Mouse (Mus musculus): ENCODE measurements at regions not wholly inside any gene's neighbourhood (a gene's known extent, or its start where the extent isn't known, plus 50 kb on each side); places are given as distances from the start of the nearest gene placed in this dataset.

DNA sequence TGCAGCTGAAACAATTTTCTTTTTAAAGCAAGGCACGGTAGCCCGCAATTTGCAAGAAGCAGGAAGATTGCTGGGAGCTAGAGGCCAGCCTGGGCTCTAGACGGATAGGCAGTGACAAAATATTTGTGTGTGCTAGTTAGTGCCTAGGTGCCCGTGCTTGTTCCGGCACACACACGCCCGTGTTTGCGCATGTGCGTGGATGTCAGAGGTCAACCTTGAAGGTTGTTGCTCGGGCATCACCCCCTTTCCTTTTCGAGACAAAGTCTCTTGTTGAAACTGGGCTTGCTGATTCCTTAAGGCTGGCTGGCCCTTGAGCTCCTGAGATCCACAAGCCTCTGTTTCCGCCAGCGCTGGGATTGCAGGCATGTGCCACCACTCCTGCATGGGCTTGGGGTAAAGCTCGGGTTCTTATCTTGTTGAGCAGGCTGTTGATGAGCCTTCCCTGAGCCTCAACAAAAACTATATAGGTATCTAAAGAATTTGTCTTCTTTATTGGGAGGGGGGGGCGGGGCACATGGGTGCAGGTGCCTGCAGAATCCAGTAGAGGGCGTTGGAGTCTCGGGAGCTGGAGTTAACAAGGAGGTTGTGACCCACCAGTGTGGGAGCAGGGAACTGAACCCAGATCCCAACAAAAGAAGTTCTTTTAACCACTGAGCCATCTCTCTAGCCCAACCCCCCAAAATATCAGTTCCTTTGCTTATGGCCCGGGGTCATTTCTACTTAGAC, 149.5 kb upstream of the Lhx5 start:
- no peak overlapping the region for H3K9ac ChIP-seq (ENCODE audit: low read length)
- peaks cover 13% of the 10 kb centered on the region; the same call in 1 of the 2 replicates for H3K4me1 ChIP-seq (replicated peaks; ENCODE audit: control insufficient read depth, insufficient read depth, low read length)
- ATAC-seq (replicated peaks; ENCODE audit: low FRiP score, low TSS enrichment, low read depth) (no peak), DNase-seq (ENCODE audit: low spot score) (no peak)
- H3K36me3 ChIP-seq (ENCODE audit: control insufficient read depth, insufficient read depth, low read length) = no peaks in the 10 kb centered on the region
- no peak overlapping the region for H3K4me3 ChIP-seq (ENCODE audit: low read depth, low read length)
- H3K27ac ChIP-seq (ENCODE audit: low read depth) = no peak overlapping the region
- no peaks in the 10 kb centered on the region for H3K9me3 ChIP-seq (ENCODE audit: control insufficient read depth, low read length)
- peaks cover 64% of the 10 kb centered on the region for H3K27me3 ChIP-seq (replicated peaks; ENCODE audit: control insufficient read depth, insufficient read depth, low read length)
- WGBS = 33% methylated on average over 18 of the region's 18 CpGs
- H3K4me2 ChIP-seq (ENCODE audit: low read length) = no peak overlapping the region

DNA sequence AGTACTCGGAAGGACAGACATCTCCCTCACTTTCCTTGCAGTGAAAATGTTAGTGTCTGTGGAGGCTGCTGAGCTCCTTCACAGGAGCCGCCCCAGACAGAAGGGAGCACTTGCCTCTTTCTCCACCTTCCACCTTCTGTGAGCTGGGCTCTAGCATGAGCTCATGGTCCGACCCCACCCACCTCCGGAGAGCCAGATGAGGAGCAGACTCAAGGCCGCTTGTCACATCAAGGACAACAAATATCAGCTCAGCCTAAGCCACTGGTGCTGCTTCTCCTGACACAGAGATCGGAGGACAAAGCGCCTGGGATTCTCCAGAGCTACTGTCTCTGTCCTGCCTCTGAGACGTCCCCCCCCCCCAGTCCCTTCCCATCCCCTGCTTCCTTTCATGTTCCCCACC, 146.9 kb upstream of the Lhx5 start:
- DNase-seq (ENCODE audit: low spot score) (no peak), ATAC-seq (replicated peaks; ENCODE audit: low FRiP score, low TSS enrichment, low read depth) (no peak)
- WGBS = 33% methylated on average over 8 of the region's 8 CpGs
- H3K9me3 ChIP-seq (ENCODE audit: control insufficient read depth, low read length) = 0 out of 2 replicates have a peak, but pooled peaks cover 2% of the 10 kb centered on the region
- H3K4me3 ChIP-seq (ENCODE audit: low read depth, low read length) = no peak overlapping the region
- H3K4me1 ChIP-seq (replicated peaks; ENCODE audit: control insufficient read depth, insufficient read depth, low read length) = peaks cover 13% of the 10 kb centered on the region; the same call in 1 of the 2 replicates
- no peak overlapping the region for H3K27ac ChIP-seq (ENCODE audit: low read depth)
- no peak overlapping the region for H3K9ac ChIP-seq (ENCODE audit: low read length)
- no peak overlapping the region for H3K4me2 ChIP-seq (ENCODE audit: low read length)
- peaks cover 67% of the 10 kb centered on the region for H3K27me3 ChIP-seq (replicated peaks; ENCODE audit: control insufficient read depth, insufficient read depth, low read length)
- H3K36me3 ChIP-seq (ENCODE audit: control insufficient read depth, insufficient read depth, low read length) = no peaks in the 10 kb centered on the region

DNA sequence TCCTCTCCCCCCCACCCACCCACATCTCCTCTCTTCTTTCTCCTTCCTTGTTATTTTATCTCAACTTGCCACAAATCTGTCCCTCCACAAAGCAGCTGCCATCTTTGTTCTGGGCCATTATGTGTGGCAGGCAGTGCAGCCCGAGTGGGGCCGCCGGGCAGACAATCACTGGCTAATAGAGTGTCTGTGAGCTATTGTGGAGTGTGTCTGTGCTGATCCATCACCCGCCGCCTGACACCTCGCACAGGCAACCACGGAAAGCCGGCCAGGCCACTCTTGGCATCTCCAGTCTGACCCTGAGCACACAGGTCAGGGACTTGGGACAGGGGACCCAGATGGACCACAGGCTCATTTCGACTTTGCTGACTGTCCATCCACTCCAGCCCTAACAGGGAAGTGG, 146.5 kb upstream of the Lhx5 start:
- ATAC-seq (replicated peaks; ENCODE audit: low FRiP score, low TSS enrichment, low read depth) = no peak
- H3K36me3 ChIP-seq (ENCODE audit: control insufficient read depth, insufficient read depth, low read length) = no peaks in the 10 kb centered on the region
- no peak for DNase-seq (ENCODE audit: low spot score)
- no peak overlapping the region for H3K9ac ChIP-seq (ENCODE audit: low read length)
- no peak overlapping the region for H3K4me2 ChIP-seq (ENCODE audit: low read length)
- H3K4me3 ChIP-seq (ENCODE audit: low read depth, low read length) = no peak overlapping the region
- 41% methylated on average over 9 of the region's 9 CpGs for WGBS
- H3K4me1 ChIP-seq (replicated peaks; ENCODE audit: control insufficient read depth, insufficient read depth, low read length) = peaks cover 13% of the 10 kb centered on the region; the same call in 1 of the 2 replicates
- H3K27ac ChIP-seq (ENCODE audit: low read depth) = no peak overlapping the region
- 0 out of 2 replicates have a peak, but pooled peaks cover 6% of the 10 kb centered on the region for H3K9me3 ChIP-seq (ENCODE audit: control insufficient read depth, low read length)
- peaks cover 63% of the 10 kb centered on the region for H3K27me3 ChIP-seq (replicated peaks; ENCODE audit: control insufficient read depth, insufficient read depth, low read length)

DNA sequence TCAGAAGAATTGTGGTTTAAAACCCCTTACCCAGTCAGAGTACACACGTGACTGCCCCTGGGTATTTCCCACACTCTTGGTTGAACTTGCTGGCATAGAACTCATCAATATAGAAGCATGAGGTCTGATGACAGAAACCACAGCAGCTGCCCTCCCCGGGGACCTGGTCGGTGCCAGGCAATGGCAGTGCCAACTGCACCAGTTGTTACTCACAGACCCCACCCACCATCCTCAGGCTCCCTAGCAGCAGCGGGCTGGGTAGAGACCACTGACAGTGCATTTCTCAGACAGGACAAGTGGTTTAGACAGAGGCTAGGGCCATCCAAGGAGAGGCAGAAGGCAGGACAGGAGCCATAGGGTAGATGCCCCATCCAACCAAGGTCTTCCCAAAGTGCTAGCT, 144.7 kb upstream of the Lhx5 start:
- Histone ChIP-seq H3K36me3 (ENCODE audit: control insufficient read depth, insufficient read depth, low read length) (no peaks in the 10 kb centered on the region), H3K9ac (ENCODE audit: low read length) (no peak overlapping the region), H3K27me3 (replicated peaks; ENCODE audit: control insufficient read depth, insufficient read depth, low read length) (peaks cover 46% of the 10 kb centered on the region), H3K4me3 (ENCODE audit: low read depth, low read length) (no peak overlapping the region), H3K4me2 (ENCODE audit: low read length) (no peak overlapping the region), H3K4me1 (replicated peaks; ENCODE audit: control insufficient read depth, insufficient read depth, low read length) (no peaks in the 10 kb centered on the region), H3K9me3 (ENCODE audit: control insufficient read depth, low read length) (0 out of 2 replicates have a peak, but pooled peaks cover 7% of the 10 kb centered on the region), H3K27ac (ENCODE audit: low read depth) (no peak overlapping the region)
- ATAC-seq (replicated peaks; ENCODE audit: low FRiP score, low TSS enrichment, low read depth) (no peak), DNase-seq (ENCODE audit: low spot score) (no peak)
- 76% methylated on average over 4 of the region's 4 CpGs for WGBS

DNA sequence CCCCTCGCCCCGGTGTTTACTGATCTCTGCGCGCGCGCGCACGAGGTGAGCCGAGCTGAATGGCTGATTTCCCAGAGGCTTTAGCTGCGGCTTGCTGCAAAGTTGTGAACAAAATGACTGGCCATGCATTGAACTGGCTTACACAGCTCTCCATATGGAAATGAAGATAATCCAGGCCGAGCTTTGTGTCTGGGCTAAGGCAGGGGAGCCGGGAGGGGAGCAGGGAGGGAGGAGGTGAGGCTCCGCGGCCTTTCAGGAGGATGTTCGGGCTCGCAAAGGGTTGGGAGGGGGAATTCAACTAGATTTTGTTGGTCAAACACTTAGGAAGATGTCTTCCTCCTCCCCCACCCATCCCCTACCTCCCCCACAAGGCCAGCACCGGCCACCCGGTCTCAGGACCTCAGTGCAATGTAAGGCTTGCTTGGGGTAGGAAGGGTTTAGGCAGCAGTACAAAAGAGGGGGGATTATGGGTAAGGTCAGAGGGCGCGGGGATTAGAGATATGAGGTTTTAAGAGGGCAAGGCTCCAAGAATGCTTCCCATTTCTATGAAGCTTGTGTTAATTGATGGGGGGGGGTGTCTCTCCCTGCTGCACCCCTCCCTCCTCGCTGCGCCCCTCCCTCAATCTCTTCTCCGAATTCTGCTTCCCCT, 143.3 kb upstream of the Lhx5 start:
- WGBS = 10% methylated on average over 22 of the region's 23 CpGs
- H3K4me1 ChIP-seq (replicated peaks; ENCODE audit: control insufficient read depth, insufficient read depth, low read length) = no peaks in the 10 kb centered on the region
- H3K9me3 ChIP-seq (ENCODE audit: control insufficient read depth, low read length) = 0 out of 2 replicates have a peak, but pooled peaks cover 7% of the 10 kb centered on the region
- no peak for DNase-seq (ENCODE audit: low spot score)
- no peaks in the 10 kb centered on the region for H3K36me3 ChIP-seq (ENCODE audit: control insufficient read depth, insufficient read depth, low read length)
- H3K27me3 ChIP-seq (replicated peaks; ENCODE audit: control insufficient read depth, insufficient read depth, low read length) = peaks cover 34% of the 10 kb centered on the region
- H3K4me3 ChIP-seq (ENCODE audit: low read depth, low read length) = no peak overlapping the region
- ATAC-seq (replicated peaks; ENCODE audit: low FRiP score, low TSS enrichment, low read depth) = no peak
- no peak overlapping the region for H3K9ac ChIP-seq (ENCODE audit: low read length)
- no peak overlapping the region for H3K4me2 ChIP-seq (ENCODE audit: low read length)
- no peak overlapping the region for H3K27ac ChIP-seq (ENCODE audit: low read depth)

DNA sequence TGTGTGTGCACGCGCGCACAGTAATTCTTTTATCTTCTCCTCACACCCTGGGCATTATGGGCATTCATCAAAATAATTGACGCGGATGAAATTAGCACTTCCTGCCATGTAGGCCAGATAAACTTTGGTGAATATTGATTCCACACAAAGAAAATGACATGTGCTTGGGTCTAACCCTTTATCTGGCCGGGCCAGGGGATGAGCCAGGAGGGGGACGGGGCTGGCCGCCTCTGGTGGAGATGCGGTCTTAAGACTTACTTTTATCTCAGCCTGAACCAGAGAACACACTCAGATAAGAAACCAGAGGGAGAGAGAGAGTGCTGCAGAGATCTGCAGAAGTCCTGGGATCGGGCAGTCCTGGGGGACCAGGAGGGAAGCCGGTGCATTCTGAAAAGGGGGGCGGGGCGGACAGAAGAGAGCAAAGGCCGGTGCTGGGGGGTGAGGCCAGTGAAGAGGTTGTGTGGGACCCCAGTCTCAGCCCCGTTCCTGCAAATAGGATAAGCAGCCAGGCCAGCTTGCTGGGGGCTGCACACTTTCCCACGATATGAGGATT, 136.9 kb upstream of the Lhx5 start:
- ATAC-seq (replicated peaks; ENCODE audit: low FRiP score, low TSS enrichment, low read depth) (no peak), DNase-seq (ENCODE audit: low spot score) (no peak)
- 42% methylated on average over 16 of the region's 16 CpGs for WGBS
- no peak overlapping the region for H3K4me2 ChIP-seq (ENCODE audit: low read length)
- no peaks in the 10 kb centered on the region for H3K36me3 ChIP-seq (ENCODE audit: control insufficient read depth, insufficient read depth, low read length)
- H3K27me3 ChIP-seq (replicated peaks; ENCODE audit: control insufficient read depth, insufficient read depth, low read length) = peaks cover 12% of the 10 kb centered on the region
- no peaks in the 10 kb centered on the region for H3K4me1 ChIP-seq (replicated peaks; ENCODE audit: control insufficient read depth, insufficient read depth, low read length)
- H3K4me3 ChIP-seq (ENCODE audit: low read depth, low read length) = no peak overlapping the region
- H3K9ac ChIP-seq (ENCODE audit: low read length) = no peak overlapping the region
- no peak overlapping the region for H3K27ac ChIP-seq (ENCODE audit: low read depth)
- 0 out of 2 replicates have a peak, but pooled peaks cover 6% of the 10 kb centered on the region for H3K9me3 ChIP-seq (ENCODE audit: control insufficient read depth, low read length)

DNA sequence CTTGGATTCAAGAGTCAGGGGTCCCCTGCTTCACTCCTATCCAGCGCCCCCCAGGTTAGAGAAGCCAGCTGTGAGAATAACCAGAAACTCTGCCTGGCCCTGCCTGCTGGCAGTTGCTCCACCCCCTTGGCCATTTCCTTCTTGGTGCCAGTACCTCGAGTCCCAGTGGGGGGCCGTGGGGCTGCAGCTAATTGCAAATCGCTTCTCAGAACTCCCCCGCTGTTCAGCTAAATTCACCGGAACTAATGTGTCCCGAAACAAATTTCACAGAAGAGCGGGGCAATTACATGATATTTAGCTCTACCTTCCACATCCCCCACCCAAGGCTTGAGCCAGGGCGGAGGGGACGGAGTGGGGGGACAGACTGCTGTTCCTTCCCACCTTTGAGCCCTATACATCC, 134.3 kb upstream of the Lhx5 start:
- H3K27me3 ChIP-seq (replicated peaks; ENCODE audit: control insufficient read depth, insufficient read depth, low read length) = peaks cover 38% of the 10 kb centered on the region
- H3K9me3 ChIP-seq (ENCODE audit: control insufficient read depth, low read length) = no peaks in the 10 kb centered on the region
- no peak overlapping the region for H3K4me3 ChIP-seq (ENCODE audit: low read depth, low read length)
- H3K27ac ChIP-seq (ENCODE audit: low read depth) = no peak overlapping the region
- no peak for ATAC-seq (replicated peaks; ENCODE audit: low FRiP score, low TSS enrichment, low read depth)
- H3K9ac ChIP-seq (ENCODE audit: low read length) = no peak overlapping the region
- no peak overlapping the region for H3K4me2 ChIP-seq (ENCODE audit: low read length)
- 17% methylated on average over 10 of the region's 10 CpGs for WGBS
- H3K36me3 ChIP-seq (ENCODE audit: control insufficient read depth, insufficient read depth, low read length) = no peaks in the 10 kb centered on the region
- H3K4me1 ChIP-seq (replicated peaks; ENCODE audit: control insufficient read depth, insufficient read depth, low read length) = 0 out of 2 replicates have a peak, but pooled peaks cover 4% of the 10 kb centered on the region
- no peak for DNase-seq (ENCODE audit: low spot score)

DNA sequence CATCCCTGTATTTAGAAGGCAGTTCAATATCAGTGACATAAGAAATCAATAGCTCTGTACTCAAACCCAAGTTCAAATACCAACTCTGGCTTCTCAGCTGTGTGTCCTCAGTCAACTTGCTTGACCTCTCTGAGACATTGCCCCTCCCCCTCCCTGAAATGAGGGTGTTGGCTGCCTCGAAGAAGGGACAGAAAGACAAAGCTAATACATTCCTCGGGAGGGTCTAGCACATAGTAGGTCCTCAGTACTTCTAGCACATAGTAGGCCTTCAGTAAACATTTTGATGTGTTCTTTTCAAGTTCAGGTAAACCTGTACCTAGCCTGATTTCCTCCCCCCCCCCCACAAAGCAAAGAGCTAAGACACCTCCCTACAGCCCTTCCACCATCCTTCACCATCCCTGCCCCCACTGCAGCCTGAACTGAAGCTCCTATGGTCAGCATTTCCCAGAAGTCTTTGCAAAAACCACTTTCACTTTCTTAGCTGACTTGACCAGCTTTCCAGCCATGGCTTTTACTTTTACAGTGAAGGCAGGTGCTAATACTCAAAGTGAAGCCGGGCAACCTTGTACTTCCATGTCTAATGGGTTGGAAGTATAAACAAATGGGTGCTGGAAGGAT, 133.7 kb upstream of the Lhx5 start:
- no peak overlapping the region for H3K4me2 ChIP-seq (ENCODE audit: low read length)
- no peak for ATAC-seq (replicated peaks; ENCODE audit: low FRiP score, low TSS enrichment, low read depth)
- 0 out of 2 replicates have a peak, but pooled peaks cover 6% of the 10 kb centered on the region for H3K4me1 ChIP-seq (replicated peaks; ENCODE audit: control insufficient read depth, insufficient read depth, low read length)
- no peak overlapping the region for H3K9ac ChIP-seq (ENCODE audit: low read length)
- no peak overlapping the region for H3K27ac ChIP-seq (ENCODE audit: low read depth)
- H3K27me3 ChIP-seq (replicated peaks; ENCODE audit: control insufficient read depth, insufficient read depth, low read length) = peaks cover 43% of the 10 kb centered on the region
- no peaks in the 10 kb centered on the region for H3K36me3 ChIP-seq (ENCODE audit: control insufficient read depth, insufficient read depth, low read length)
- WGBS = 46% methylated on average over 3 of the region's 3 CpGs
- H3K9me3 ChIP-seq (ENCODE audit: control insufficient read depth, low read length) = no peaks in the 10 kb centered on the region
- no peak overlapping the region for H3K4me3 ChIP-seq (ENCODE audit: low read depth, low read length)
- DNase-seq (ENCODE audit: low spot score) = no peak

Measured in intestine, embryonic 14.5 days (tissue).